Mouse (Mus musculus) heart, postnatal 0 days (tissue): ENCODE results near the gene Gm10491.

Source experiments
- CTCF ChIP-seq: IDR thresholded peaks from 2 replicates; pipeline ENCODE4 v1.5.1; 2016; ENCODE audit warnings: antibody characterized with exemption, control low read depth, low read depth
- EP300 ChIP-seq: IDR thresholded peaks from 2 replicates; pipeline ENCODE4 v1.6.1; 2016; ENCODE audit warnings: antibody characterized with exemption, low read depth

GRCm38 (mm10) chrX:7898880-7899874, 8.5 kb downstream of the Gm10491 start, which contains the start of the genes Pqbp1 and Timm17b:
- TF ChIP-seq CTCF (no peak), EP300 (peak; percentile 48; the same call in 1 of the 2 replicates)
